Mouse (Mus musculus): ENCODE data around the gene Npepl1.

Gene Npepl1

GRCm38 (mm10) chr2:174110783-174111549, 817 bp downstream of the Npepl1 start:
- in situ Hi-C loops (cut with MboI, MseI) = no loop called here

GRCm38 (mm10) chr2:174112931-174113330, 2.8 kb downstream of the Npepl1 start:
- in situ Hi-C loops (cut with MboI, MseI) = no loop called here

GRCm38 (mm10) chr2:174114148-174114864, 4.2 kb downstream of the Npepl1 start:
- in situ Hi-C loops (cut with MboI, MseI) = no loop called here

- in situ Hi-C loops (cut with MboI, MseI) = no loop called here
These were observed 6.8 kb downstream of the Npepl1 start for GRCm38 (mm10) chr2:174116929-174117328.

- in situ Hi-C loops (cut with MboI, MseI) = no loop called here
These were observed 8.0 kb downstream of the Npepl1 start for GRCm38 (mm10) chr2:174118141-174118540.

GRCm38 (mm10) chr2:174119259-174119658, 9.1 kb downstream of the Npepl1 start:
- in situ Hi-C loops (cut with MboI, MseI) = no loop called here

- in situ Hi-C loops (cut with MboI, MseI) = no loop called here
These were observed 10.5 kb downstream of the Npepl1 start for GRCm38 (mm10) chr2:174120631-174121030.

GRCm38 (mm10) chr2:174121411-174121947, 11.3 kb downstream of the Npepl1 start:
- in situ Hi-C loops (cut with MboI, MseI) = no loop called here

- in situ Hi-C loops (cut with MboI, MseI) = no loop called here
These were observed 12.2 kb downstream of the Npepl1 start for GRCm38 (mm10) chr2:174122331-174122730.

GRCm38 (mm10) chr2:174123731-174124130, 13.6 kb downstream of the Npepl1 start:
- in situ Hi-C loops (cut with MboI, MseI) = no loop called here

GRCm38 (mm10) chr2:174126522-174127375, 16.6 kb downstream of the Npepl1 start:
- in situ Hi-C loops (cut with MboI, MseI) = no loop called here

GRCm38 (mm10) chr2:174127376-174127713, 17.2 kb downstream of the Npepl1 start:
- in situ Hi-C loops (cut with MboI, MseI) = no loop called here

- in situ Hi-C loops (cut with MboI, MseI) = no loop called here
These were observed 18.8 kb downstream of the Npepl1 start for GRCm38 (mm10) chr2:174128926-174129325.

- in situ Hi-C loops (cut with MboI, MseI) = no loop called here
These were observed 20.4 kb downstream of the Npepl1 start for GRCm38 (mm10) chr2:174130468-174131097.

- in situ Hi-C loops (cut with MboI, MseI) = no loop called here
These were observed 22.3 kb downstream of the Npepl1 start for GRCm38 (mm10) chr2:174132413-174132969.

- in situ Hi-C loops (cut with MboI, MseI) = no loop called here
These were observed 48.9 kb downstream of the Npepl1 start for GRCm38 (mm10) chr2:174159035-174159434.

- in situ Hi-C loops (cut with MboI, MseI) = no loop called here
These were observed 50.3 kb downstream of the Npepl1 start for GRCm38 (mm10) chr2:174160461-174160860.
